8 mouse cellular contexts compared by ENCODE assay signal in genomic region chr10:29338355-29339056, GRCm38 (mm10). TPM values are rescaled to one million over a fixed set of nuclear protein-coding genes. Genes with fewer than 3 reads are reported as not detected.
DNase-seq lines count a peak whose midpoint lies in the region; ATAC-seq and TF ChIP-seq lines count a peak whose summit lies in the region.

No protein-coding gene starts in this region.

- no peak overlapping the region for H3K27ac ChIP-seq in liver, adult 2 months (replicated peaks; ENCODE audit: insufficient read depth, low read depth, low read length)
- no peak overlapping the region for H3K27ac ChIP-seq in liver, embryonic 12.5 days
- no peak overlapping the region for H3K27ac ChIP-seq in midbrain, embryonic 14.5 days (replicated peaks; ENCODE audit: low read depth, low read length)

- peak; percentile 59 for DNase-seq in liver, adult 2 months (ENCODE audit: extremely low read depth, low read depth, low spot score)
- DNase-seq in adrenal gland, postnatal 10 days: peak; percentile 79
- DNase-seq in embryo, embryonic 11.5 days (ENCODE audit: low read depth, low spot score): peak; percentile 54
- peak; percentile 73 for DNase-seq in heart, postnatal 4 days
- DNase-seq in layer of hippocampus, postnatal 36 days: peak; percentile 28 to 51
- DNase-seq in midbrain, embryonic 14.5 days: peak; percentile 86
- peak; percentile 85 for DNase-seq in splenic B cell, adult 2 months (ENCODE audit: low read depth, low spot score)

- H3K9ac ChIP-seq in liver, adult 2 months (ENCODE audit: low read depth, low read length): no peak overlapping the region
- no peak overlapping the region for H3K9ac ChIP-seq in liver, embryonic 12.5 days
- H3K9ac ChIP-seq in midbrain, embryonic 14.5 days (replicated peaks; ENCODE audit: low read length): no peak overlapping the region

- H3K9me3 ChIP-seq in liver, embryonic 12.5 days (replicated peaks): no peaks in the 10 kb centered on the region
- no peaks in the 10 kb centered on the region for H3K9me3 ChIP-seq in midbrain, embryonic 14.5 days (ENCODE audit: control insufficient read depth, low read length)

- H3K36me3 ChIP-seq in liver, adult 2 months (ENCODE audit: control insufficient read depth, insufficient read depth, low read length): peaks cover 20% of the 10 kb centered on the region
- peaks cover 13% of the 10 kb centered on the region for H3K36me3 ChIP-seq in liver, embryonic 12.5 days
- H3K36me3 ChIP-seq in midbrain, embryonic 14.5 days (ENCODE audit: control insufficient read depth, insufficient read depth, low read length): 0 out of 2 replicates have a peak, but pooled peaks cover 2% of the 10 kb centered on the region
- H3K36me3 ChIP-seq in splenic B cell, adult 2 months (ENCODE audit: control insufficient read depth, insufficient read depth, low read length, poor library complexity, severe bottlenecking): no peaks in the 10 kb centered on the region

- H3K4me1 ChIP-seq in liver, adult 2 months (ENCODE audit: control insufficient read depth, insufficient read depth, low read length): no peaks in the 10 kb centered on the region
- H3K4me1 ChIP-seq in liver, embryonic 12.5 days: no peaks in the 10 kb centered on the region
- H3K4me1 ChIP-seq in midbrain, embryonic 14.5 days (ENCODE audit: control insufficient read depth, insufficient read depth, low read length): no peaks in the 10 kb centered on the region

- no peak overlapping the region for H3K4me2 ChIP-seq in liver, embryonic 12.5 days
- no peak overlapping the region for H3K4me2 ChIP-seq in midbrain, embryonic 14.5 days (ENCODE audit: low read length)

- TF ChIP-seq POLR2A in liver, adult 2 months (IDR thresholded peaks at IDR 0.05; ENCODE audit: extremely low read depth, insufficient read depth, low read length): no peak

- TF ChIP-seq CTCF in liver, adult 2 months (IDR thresholded peaks at IDR 0.05; ENCODE audit: low read depth, low read length): peak; percentile 48

- H3K4me3 ChIP-seq in liver, adult 2 months (ENCODE audit: insufficient read depth, low read depth, low read length): no peak overlapping the region
- no peak overlapping the region for H3K4me3 ChIP-seq in liver, embryonic 12.5 days
- H3K4me3 ChIP-seq in midbrain, embryonic 14.5 days (replicated peaks; ENCODE audit: low read depth, low read length): no peak overlapping the region

- H3K79me2 ChIP-seq in liver, adult 2 months (ENCODE audit: control insufficient read depth, insufficient read depth, low read length): no peaks in the 10 kb centered on the region; the same call in 1 of the 2 replicates

- no peaks in the 10 kb centered on the region for H3K27me3 ChIP-seq in liver, adult 2 months (ENCODE audit: control insufficient read depth, insufficient read depth, low read length)
- no peaks in the 10 kb centered on the region for H3K27me3 ChIP-seq in liver, embryonic 12.5 days (replicated peaks)
- no peaks in the 10 kb centered on the region for H3K27me3 ChIP-seq in midbrain, embryonic 14.5 days (ENCODE audit: control insufficient read depth, insufficient read depth, low read length)
- no peaks in the 10 kb centered on the region for H3K27me3 ChIP-seq in splenic B cell, adult 2 months (ENCODE audit: control insufficient read depth, insufficient read depth, low read length, poor library complexity, severe bottlenecking)

- ATAC-seq in liver, embryonic 12.5 days: no peak
- 0 out of 2 replicates have a peak, but pooled peaks have one; percentile 44 for ATAC-seq in midbrain, embryonic 14.5 days (ENCODE audit: low FRiP score, low TSS enrichment)

- 40% methylated on average over 4 of the region's 4 CpGs for WGBS in liver, adult 2 months
- WGBS in liver, embryonic 12.5 days (ENCODE audit: insufficient replicate concordance): 46% methylated on average over 4 of the region's 4 CpGs
- 54% methylated on average over 4 of the region's 4 CpGs for WGBS in midbrain, embryonic 14.5 days

RNA-seq across cellular contexts. Expression of gene Rnf146, which starts 23.7 kb away (rescaled TPM):
- 27.8 and 30.1 TPM in 2 replicates for total RNA-seq in liver, adult 2 months (2014; rRNA removed)
- polyA plus RNA-seq in liver, adult 2 months (2012; rRNA removed): 11.2 and 12.9 TPM in 2 replicates
- polyA plus RNA-seq in liver, embryonic 12.5 days (2016; fragmentation: Nextera tagmentation; extraction: Ambion mirVana): 17.5 and 18.7 TPM in 2 replicates
- total RNA-seq in adrenal gland, postnatal 10 days (2021): 10 to 100 TPM; 38.3 to 49.6 TPM
- 10 to 100 TPM; 46.2 to 54.7 TPM for total RNA-seq in heart, postnatal 4 days (2021)
- total RNA-seq in layer of hippocampus, postnatal 36 days (2021): 100 to 1,000 TPM; 104 to 107 TPM
- polyA plus RNA-seq in midbrain, embryonic 14.5 days (2014; fragmentation: Nextera tagmentation; extraction: Ambion mirVana): 78.4 and 78.7 TPM in 2 replicates

RNA-seq across cellular contexts. Expression of gene Echdc1, which starts 25.5 kb away (rescaled TPM):
- 65.2 and 100 TPM in 2 replicates for total RNA-seq in liver, adult 2 months (2014; rRNA removed)
- 12.4 and 17.9 TPM in 2 replicates for polyA plus RNA-seq in liver, adult 2 months (2012; rRNA removed)
- polyA plus RNA-seq in liver, embryonic 12.5 days (2016; fragmentation: Nextera tagmentation; extraction: Ambion mirVana): 29.1 and 30.2 TPM in 2 replicates
- total RNA-seq in adrenal gland, postnatal 10 days (2021): 10 to 100 TPM; 64.6 to 72.2 TPM
- 10 to 100 TPM; 25.4 to 26.6 TPM for total RNA-seq in heart, postnatal 4 days (2021)
- 10 to 100 TPM; 34.6 to 43.4 TPM for total RNA-seq in layer of hippocampus, postnatal 36 days (2021)
- 20.9 and 24.6 TPM in 2 replicates for polyA plus RNA-seq in midbrain, embryonic 14.5 days (2014; fragmentation: Nextera tagmentation; extraction: Ambion mirVana)
